Mouse (Mus musculus) forebrain, embryonic 10.5 days (tissue): ENCODE measurements around the gene Slc35e4. TPM values are rescaled to one million over a fixed set of nuclear protein-coding genes. Genes with fewer than 3 reads are reported as not detected.
A peak's percentile ranks its signal among the peaks of the same experiment; 100 is the strongest.

Experiments
- DNase-seq: peaks from one replicate; pipeline ENCODE4 v3.0.0-alpha.2; 2017; ENCODE audit warnings: low spot score; ENCODE audit errors: extremely low spot score
- H3K27ac ChIP-seq: fragments of 300-500 bp; sonication (generic); 2 replicates; pipeline ENCODE4 v1.5.1; 2016; ENCODE audit warnings: mild to moderate bottlenecking
- H3K27me3 ChIP-seq: fragments of 300-500 bp; sonication (generic); 2 replicates; pipeline ENCODE4 v1.6.1; 2016; ENCODE audit warnings: mild to moderate bottlenecking; ENCODE audit not compliant: poor library complexity, severe bottlenecking
- H3K36me3 ChIP-seq: fragments of 300-500 bp; sonication (generic); replicated peaks from 2 replicates; pipeline ENCODE4 v1.6.1; 2016; ENCODE audit warnings: mild to moderate bottlenecking, moderate library complexity
- H3K4me1 ChIP-seq: fragments of 300-500 bp; sonication (generic); 2 replicates; pipeline ENCODE4 v1.6.1; 2016
- H3K4me3 ChIP-seq: fragments of 300-500 bp; sonication (generic); 2 replicates; pipeline ENCODE4 v1.5.1; 2016; ENCODE audit warnings: mild to moderate bottlenecking, moderate library complexity
- H3K9me3 ChIP-seq: fragments of 300-500 bp; sonication (generic); 2 replicates; pipeline ENCODE4 v1.6.1; 2016; ENCODE audit warnings: mild to moderate bottlenecking, moderate library complexity
- WGBS: fragments of 180-500 bp; shearing (Covaris S2); methylation state at CpG from one replicate; pipeline ENCODE4 v1.1.7; 2016; 5-methylcytosine and 5-hydroxymethylcytosine counted together
- polyA plus RNA-seq: library from polyadenylated mRNA; unstranded; fragments of >200 nt; fragmentation: Nextera tagmentation; extraction: Ambion mirVana; gene quantifications from 2 replicates; pipeline ENCODE4 v1.2.1, GENCODE M21; 2016

The Slc35e4 gene
- polyA plus RNA-seq, 1 experiment from 2014 or later: 4.8 TPM

- peaks cover 25% of the 10 kb centered on the region for H3K36me3 ChIP-seq
- no peaks in the 10 kb centered on the region for H3K9me3 ChIP-seq
- H3K27me3 ChIP-seq: no peaks in the 10 kb centered on the region
- peak overlapping the region; percentile 94; the same call in 1 of the 2 replicates for H3K27ac ChIP-seq
- DNase-seq: no peak
- 82% methylated on average over 6 of the region's 6 CpGs for WGBS
- H3K4me1 ChIP-seq: peaks cover 23% of the 10 kb centered on the region
- peak overlapping the region; percentile 65 for H3K4me3 ChIP-seq
Measured at GRCm38 (mm10) chr11:3893970-3894369, 20.5 kb downstream of the Slc35e4 start.

GRCm38 (mm10) chr11:3887331-3887730, 27.1 kb downstream of the Slc35e4 start:
- no peak overlapping the region for H3K27ac ChIP-seq
- DNase-seq: no peak
- peaks cover 14% of the 10 kb centered on the region for H3K4me1 ChIP-seq
- no peaks in the 10 kb centered on the region for H3K9me3 ChIP-seq
- 81% methylated on average over 5 of the region's 5 CpGs for WGBS
- H3K4me3 ChIP-seq: no peak overlapping the region
- no peaks in the 10 kb centered on the region for H3K36me3 ChIP-seq
- H3K27me3 ChIP-seq: no peaks in the 10 kb centered on the region

DNA sequence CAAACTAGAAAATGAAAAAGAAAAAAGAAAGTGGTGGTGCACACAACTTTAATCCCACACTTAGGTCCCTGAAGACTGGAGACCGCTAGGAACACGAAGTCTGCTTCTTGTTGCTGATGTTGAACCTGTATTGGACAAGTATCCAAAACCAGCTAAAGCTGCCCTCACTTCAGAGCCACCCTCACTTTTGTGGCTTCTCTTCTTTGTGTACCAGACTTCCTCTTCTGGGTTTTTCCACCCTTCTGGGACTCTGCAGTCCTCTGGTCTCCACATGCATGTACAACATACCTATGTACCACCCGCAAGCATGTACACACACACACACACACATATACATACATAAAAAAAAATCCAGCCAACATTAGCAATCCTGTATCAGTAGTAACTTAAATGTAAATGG, 30.8 kb downstream of the Slc35e4 start:
- DNase-seq: no peak
- Histone ChIP-seq H3K9me3 (no peaks in the 10 kb centered on the region), H3K27me3 (no peaks in the 10 kb centered on the region), H3K4me1 (peaks cover 14% of the 10 kb centered on the region), H3K27ac (no peak overlapping the region), H3K36me3 (no peaks in the 10 kb centered on the region), H3K4me3 (no peak overlapping the region)
- 89% methylated on average over 3 of the region's 3 CpGs for WGBS

DNA sequence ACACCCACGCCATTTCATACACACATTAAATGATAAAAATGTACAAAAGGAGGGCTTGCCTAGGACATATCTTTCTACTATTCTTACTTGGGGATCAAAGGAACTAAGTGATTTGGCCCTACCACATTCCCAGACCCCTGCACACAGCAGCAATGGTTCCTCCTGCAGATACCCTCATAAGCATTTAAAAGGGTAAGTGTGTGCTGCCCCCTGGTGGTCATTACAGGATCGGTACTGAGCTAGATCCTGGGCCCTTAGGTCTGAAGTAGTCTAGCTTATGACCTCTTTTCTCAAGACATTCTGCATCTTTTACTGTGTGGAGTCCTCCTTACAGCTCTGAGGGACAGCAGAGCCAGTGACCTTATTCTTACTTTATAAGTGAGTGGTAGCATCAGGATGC, 34.6 kb downstream of the Slc35e4 start:
- Histone ChIP-seq H3K9me3 (no peaks in the 10 kb centered on the region), H3K4me1 (peaks cover 6% of the 10 kb centered on the region; the same call in 1 of the 2 replicates), H3K27ac (no peak overlapping the region), H3K27me3 (no peaks in the 10 kb centered on the region), H3K4me3 (no peak overlapping the region), H3K36me3 (no peaks in the 10 kb centered on the region)
- WGBS: 35% methylated on average over 2 of the region's 2 CpGs
- DNase-seq: peak; percentile 59

DNA sequence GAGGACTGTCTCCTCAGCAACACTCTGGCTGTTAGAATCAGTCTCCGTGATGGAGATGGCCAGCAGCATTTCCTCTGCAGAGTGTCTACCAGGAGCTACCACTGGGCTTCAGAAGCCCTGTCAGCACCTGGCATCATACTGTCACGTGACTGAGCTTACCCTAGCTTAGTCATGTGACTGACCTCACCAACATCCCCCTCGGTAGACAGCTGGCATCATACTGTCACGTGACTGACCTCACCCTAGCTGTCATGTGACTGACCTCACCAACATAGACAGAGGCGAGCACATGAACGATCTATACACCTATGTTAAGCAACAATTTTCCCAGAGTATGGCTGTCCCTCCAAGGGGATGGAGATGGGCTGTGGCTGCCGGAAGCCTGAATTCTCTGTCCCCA, 35.8 kb downstream of the Slc35e4 start:
- 81% methylated on average over 7 of the region's 7 CpGs for WGBS
- Histone ChIP-seq H3K9me3 (no peaks in the 10 kb centered on the region), H3K4me3 (no peak overlapping the region), H3K27ac (no peak overlapping the region), H3K27me3 (no peaks in the 10 kb centered on the region), H3K4me1 (0 out of 2 replicates have a peak, but pooled peaks cover 4% of the 10 kb centered on the region), H3K36me3 (no peaks in the 10 kb centered on the region)
- DNase-seq: no peak

GRCm38 (mm10) chr11:3876419-3876818, 38.0 kb downstream of the Slc35e4 start:
- Histone ChIP-seq H3K36me3 (no peaks in the 10 kb centered on the region), H3K4me1 (no peaks in the 10 kb centered on the region), H3K27me3 (no peaks in the 10 kb centered on the region), H3K27ac (no peak overlapping the region), H3K4me3 (no peak overlapping the region), H3K9me3 (no peaks in the 10 kb centered on the region)
- no peak for DNase-seq
- 89% methylated on average over 6 of the region's 6 CpGs for WGBS

- WGBS: 41% methylated on average over 6 of the region's 6 CpGs
- Histone ChIP-seq H3K4me3 (peak overlapping the region; percentile 62), H3K36me3 (no peaks in the 10 kb centered on the region), H3K9me3 (no peaks in the 10 kb centered on the region), H3K27ac (peak overlapping the region; percentile 77; the same call in 1 of the 2 replicates), H3K27me3 (peaks cover 54% of the 10 kb centered on the region), H3K4me1 (peaks cover 15% of the 10 kb centered on the region)
- no peak for DNase-seq
Measured at GRCm38 (mm10) chr11:3864343-3864742, 50.1 kb downstream of the Slc35e4 start.

DNA sequence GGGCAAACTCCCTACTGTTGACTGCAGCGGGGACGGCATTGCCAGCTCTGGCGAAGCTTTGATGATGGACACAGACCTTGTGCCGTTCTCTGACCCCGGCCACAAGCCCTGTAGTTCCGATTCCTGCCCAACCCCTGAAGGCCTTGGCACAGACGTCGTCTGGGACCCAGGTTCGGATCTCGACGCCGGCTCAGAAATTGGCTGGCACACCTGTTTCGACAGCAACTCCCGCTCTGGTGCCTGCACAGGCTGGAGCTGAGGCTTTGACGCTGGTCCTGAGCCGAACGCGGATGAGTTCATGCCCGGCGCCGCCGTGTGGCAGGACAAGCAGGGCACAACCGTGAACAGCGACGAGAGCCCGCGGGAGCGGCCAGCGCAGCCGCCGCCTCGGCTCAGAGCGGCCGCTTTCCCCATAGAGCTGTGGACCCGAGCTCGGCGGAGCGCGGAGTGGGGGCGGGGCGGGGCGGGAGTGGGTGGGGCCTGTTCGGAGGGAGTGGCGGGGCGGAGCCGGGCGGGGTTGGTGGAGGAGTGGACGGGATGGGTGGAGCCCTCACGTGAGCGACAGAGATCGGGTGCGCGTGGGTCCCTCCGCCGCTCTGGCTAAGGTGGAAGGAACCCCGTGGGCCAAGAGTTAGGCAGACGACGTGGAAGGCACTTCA, 50.9 kb downstream of the Slc35e4 start, which contains the start of gene Osbp2:
TSS of gene Osbp2 (minus strand) at position 450 of the 659 bp plus-strand sequence.
- peak within 1 kb of the TSS; percentile 77 for H3K27ac ChIP-seq
- H3K9me3 ChIP-seq: no peaks in the 10 kb centered on the region
- H3K4me1 ChIP-seq: peaks cover 15% of the 10 kb centered on the region
- peak; percentile 86 for DNase-seq
- no peaks in the 10 kb centered on the region for H3K36me3 ChIP-seq
- peaks cover 54% of the 10 kb centered on the region for H3K27me3 ChIP-seq
- WGBS: 4% methylated on average over 56 of the region's 58 CpGs
- peak within 1 kb of the TSS; percentile 62 for H3K4me3 ChIP-seq

GRCm38 (mm10) chr11:3862661-3863453, 51.6 kb downstream of the Slc35e4 start:
- Histone ChIP-seq H3K9me3 (no peaks in the 10 kb centered on the region), H3K36me3 (no peaks in the 10 kb centered on the region), H3K4me1 (peaks cover 15% of the 10 kb centered on the region), H3K27me3 (peaks cover 54% of the 10 kb centered on the region), H3K4me3 (peak overlapping the region; percentile 62), H3K27ac (no peak overlapping the region)
- WGBS: 74% methylated on average over 19 of the region's 19 CpGs
- no peak for DNase-seq

GRCm38 (mm10) chr11:3860361-3860760, 54.1 kb downstream of the Slc35e4 start:
- peaks cover 38% of the 10 kb centered on the region for H3K27me3 ChIP-seq
- no peaks in the 10 kb centered on the region for H3K36me3 ChIP-seq
- H3K4me1 ChIP-seq: peaks cover 15% of the 10 kb centered on the region
- H3K4me3 ChIP-seq: no peak overlapping the region
- H3K9me3 ChIP-seq: no peaks in the 10 kb centered on the region
- no peak overlapping the region for H3K27ac ChIP-seq
- DNase-seq: no peak
- 83% methylated on average over 4 of the region's 4 CpGs for WGBS

DNA sequence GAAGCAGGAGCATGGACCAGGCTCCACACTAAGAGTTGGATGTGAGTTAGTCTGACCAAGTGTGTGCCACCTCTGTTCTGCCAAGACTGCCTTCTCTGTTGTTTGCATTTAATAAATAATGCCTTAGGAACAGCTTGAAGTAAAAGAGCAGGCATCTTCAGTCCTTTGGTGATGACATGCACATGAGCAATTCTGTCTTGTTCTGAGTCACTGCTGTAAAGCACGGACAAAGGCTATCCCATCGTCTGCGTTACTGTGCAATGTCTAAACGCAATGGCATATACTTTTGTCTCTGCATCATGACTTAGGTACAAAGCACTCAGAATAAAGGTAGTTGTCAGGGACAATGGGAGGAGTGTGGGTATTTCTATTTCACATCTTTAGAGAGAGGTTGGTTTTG, 54.7 kb downstream of the Slc35e4 start:
- peaks cover 15% of the 10 kb centered on the region for H3K4me1 ChIP-seq
- DNase-seq: no peak
- peaks cover 32% of the 10 kb centered on the region for H3K27me3 ChIP-seq
- WGBS: 94% methylated on average over 4 of the region's 4 CpGs
- H3K9me3 ChIP-seq: no peaks in the 10 kb centered on the region; the same call in 1 of the 2 replicates
- no peaks in the 10 kb centered on the region for H3K36me3 ChIP-seq
- H3K27ac ChIP-seq: no peak overlapping the region
- no peak overlapping the region for H3K4me3 ChIP-seq

DNA sequence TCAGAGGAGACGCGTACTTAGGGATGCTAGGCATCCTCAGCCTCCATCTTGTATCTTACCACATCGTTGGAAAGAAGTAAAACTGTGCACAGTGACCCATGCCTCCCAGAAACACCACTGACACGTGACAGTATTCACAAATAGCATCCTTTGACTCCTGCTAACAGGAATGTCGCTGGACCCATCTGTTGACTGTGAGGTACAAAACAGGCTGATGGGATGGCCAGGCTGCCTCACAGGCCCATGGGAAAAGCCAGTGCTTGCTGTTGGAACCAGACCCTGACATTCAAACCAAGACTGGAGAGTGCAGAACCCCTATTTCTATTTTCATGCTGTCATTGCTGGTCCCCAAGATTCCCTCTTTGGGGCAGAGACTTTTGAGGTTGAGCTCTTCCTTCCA, 56.6 kb downstream of the Slc35e4 start:
- H3K4me3 ChIP-seq: no peak overlapping the region
- no peak for DNase-seq
- H3K36me3 ChIP-seq: no peaks in the 10 kb centered on the region
- peaks cover 15% of the 10 kb centered on the region for H3K27me3 ChIP-seq
- 79% methylated on average over 5 of the region's 5 CpGs for WGBS
- peaks cover 3% of the 10 kb centered on the region; the same call in 1 of the 2 replicates for H3K9me3 ChIP-seq
- no peaks in the 10 kb centered on the region for H3K4me1 ChIP-seq
- H3K27ac ChIP-seq: no peak overlapping the region
